ENCODE assay signal across 8 mouse cellular contexts in the genomic region with DNA sequence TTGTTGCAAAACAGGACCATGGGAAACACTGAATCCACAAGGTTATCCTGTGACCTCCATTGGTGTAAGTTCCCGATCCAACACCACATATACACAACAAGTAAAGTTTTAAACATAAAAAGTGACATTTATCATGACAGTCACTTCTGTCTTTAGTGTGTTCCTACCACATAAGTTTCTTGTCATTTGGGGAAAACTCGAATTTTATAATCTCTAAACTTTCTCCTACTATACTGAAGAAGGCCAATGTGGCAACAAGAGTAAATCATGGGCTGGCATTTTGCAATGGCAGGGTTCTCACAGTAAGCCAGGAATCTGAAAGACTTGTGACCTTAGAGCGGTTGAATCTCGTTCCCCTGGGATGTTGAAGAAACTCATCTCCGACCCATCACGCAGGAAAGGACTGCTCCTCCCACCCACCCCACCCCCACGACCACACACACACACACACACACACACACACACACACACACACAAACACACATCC. TPM values are rescaled to one million over a fixed set of nuclear protein-coding genes. Genes with fewer than 3 reads are reported as not detected.
DNase-seq lines count a peak whose midpoint lies in the region; ATAC-seq lines count a peak whose summit lies in the region.

No protein-coding gene starts in this region.

- H3K4me3 ChIP-seq in neural tube, embryonic 11.5 days (ENCODE audit: low read depth, low read length), result peak overlapping the region; percentile 74
- peak overlapping the region; percentile 97 for H3K4me3 ChIP-seq in limb, embryonic 15.5 days
- peak overlapping the region; percentile 99 for H3K4me3 ChIP-seq in stomach, embryonic 16.5 days (replicated peaks; ENCODE audit: low read length)

- H3K4me1 ChIP-seq in neural tube, embryonic 11.5 days (ENCODE audit: control insufficient read depth, insufficient read depth, low read length), result no peaks in the 10 kb centered on the region; the same call in 1 of the 2 replicates
- H3K4me1 ChIP-seq in limb, embryonic 15.5 days, result 0 out of 2 replicates have a peak, but pooled peaks cover 4% of the 10 kb centered on the region
- H3K4me1 ChIP-seq in stomach, embryonic 16.5 days (ENCODE audit: control insufficient read depth, insufficient read depth, low read length), result 0 out of 2 replicates have a peak, but pooled peaks cover 3% of the 10 kb centered on the region

- H3K4me2 ChIP-seq in neural tube, embryonic 11.5 days (ENCODE audit: low read depth), result peak overlapping the region; percentile 81
- H3K4me2 ChIP-seq in limb, embryonic 15.5 days, result peak overlapping the region; percentile 81
- peak overlapping the region; percentile 76 for H3K4me2 ChIP-seq in stomach, embryonic 16.5 days (ENCODE audit: low read depth, low read length)

- ATAC-seq in neural tube, embryonic 11.5 days (ENCODE audit: insufficient read depth, low FRiP score, low TSS enrichment), result no peak
- no peak for ATAC-seq in limb, embryonic 15.5 days (ENCODE audit: insufficient number of reproducible peaks, low FRiP score, low TSS enrichment, low read depth)
- no peak for ATAC-seq in stomach, embryonic 16.5 days (ENCODE audit: insufficient read depth, low FRiP score)

- WGBS in neural tube, embryonic 11.5 days, result 21% methylated on average over 6 of the region's 7 CpGs
- 20% methylated on average over 7 of the region's 7 CpGs for WGBS in limb, embryonic 15.5 days
- WGBS in stomach, embryonic 16.5 days, result 17% methylated on average over 7 of the region's 7 CpGs

- H3K36me3 ChIP-seq in neural tube, embryonic 11.5 days (ENCODE audit: control insufficient read depth, insufficient read depth, low read length), result no peaks in the 10 kb centered on the region
- peaks cover 29% of the 10 kb centered on the region for H3K36me3 ChIP-seq in limb, embryonic 15.5 days
- H3K36me3 ChIP-seq in stomach, embryonic 16.5 days (ENCODE audit: control insufficient read depth, insufficient read depth, low read length), result peaks cover 3% of the 10 kb centered on the region; the same call in 1 of the 2 replicates

- peak overlapping the region; percentile 67 for H3K9ac ChIP-seq in neural tube, embryonic 11.5 days (ENCODE audit: low read length)
- H3K9ac ChIP-seq in limb, embryonic 15.5 days, result peak overlapping the region; percentile 76
- H3K9ac ChIP-seq in stomach, embryonic 16.5 days (ENCODE audit: low read length), result peak overlapping the region; percentile 95

- H3K9me3 ChIP-seq in neural tube, embryonic 11.5 days (ENCODE audit: control insufficient read depth, low read length), result no peaks in the 10 kb centered on the region
- H3K9me3 ChIP-seq in limb, embryonic 15.5 days, result no peaks in the 10 kb centered on the region
- H3K9me3 ChIP-seq in stomach, embryonic 16.5 days (replicated peaks; ENCODE audit: control insufficient read depth, low read length), result no peaks in the 10 kb centered on the region

- no peak overlapping the region for H3K27ac ChIP-seq in neural tube, embryonic 11.5 days (ENCODE audit: low read depth, low read length)
- no peak overlapping the region for H3K27ac ChIP-seq in limb, embryonic 15.5 days
- no peak overlapping the region for H3K27ac ChIP-seq in stomach, embryonic 16.5 days (ENCODE audit: low read length)

- no peaks in the 10 kb centered on the region for H3K27me3 ChIP-seq in neural tube, embryonic 11.5 days (ENCODE audit: control insufficient read depth, insufficient read depth, low read length)
- H3K27me3 ChIP-seq in limb, embryonic 15.5 days, result no peaks in the 10 kb centered on the region
- no peaks in the 10 kb centered on the region for H3K27me3 ChIP-seq in stomach, embryonic 16.5 days (ENCODE audit: control insufficient read depth, insufficient read depth, low read length)

- peak; percentile 75 for DNase-seq in adrenal gland, adult 2 months
- DNase-seq in adrenal gland, postnatal 4 days (ENCODE audit: low spot score in 2 of 2), result no peak
- no peak for DNase-seq in neural tube, embryonic 11.5 days (ENCODE audit: low spot score)
- no peak for DNase-seq in neural tube, embryonic 10.5 days (ENCODE audit: extremely low spot score, low spot score)
- DNase-seq in layer of hippocampus, adult 9-10 months (ENCODE audit: low spot score), result no peak
- no peak for DNase-seq in thymus, postnatal 4 days

RNA-seq across cellular contexts. Expression of gene Ginm1, which starts 12.8 kb away (rescaled TPM):
- total RNA-seq in adrenal gland, adult 2 months (2021), result 100 to 1,000 TPM; 224 to 279 TPM
- 28.2 and 33.4 TPM in 2 replicates for polyA plus RNA-seq in adrenal gland, adult 2 months (2012; rRNA removed)
- 100 to 1,000 TPM; 148 to 160 TPM for total RNA-seq in adrenal gland, postnatal 4 days (2021)
- 45.4 and 50.7 TPM in 2 replicates for polyA plus RNA-seq in neural tube, embryonic 11.5 days (2014; fragmentation: Nextera tagmentation; extraction: Ambion mirVana)
- 92.0 and 99.6 TPM in 2 replicates for polyA plus RNA-seq in limb, embryonic 15.5 days (2015; fragmentation: Nextera tagmentation; extraction: Ambion mirVana)
- 81.7 and 90.5 TPM in 2 replicates for polyA plus RNA-seq in stomach, embryonic 16.5 days (2015; fragmentation: Nextera tagmentation; extraction: Ambion mirVana)

RNA-seq across cellular contexts. Expression of gene Ppil4, which starts 12.9 kb away (rescaled TPM):
- 10 to 100 TPM; 21.6 to 26.7 TPM for total RNA-seq in adrenal gland, adult 2 months (2021)
- 2.7 and 3.5 TPM in 2 replicates for polyA plus RNA-seq in adrenal gland, adult 2 months (2012; rRNA removed)
- 10 to 100 TPM; 32.1 TPM for total RNA-seq in adrenal gland, postnatal 4 days (2021)
- 48.5 and 51.6 TPM in 2 replicates for polyA plus RNA-seq in neural tube, embryonic 11.5 days (2014; fragmentation: Nextera tagmentation; extraction: Ambion mirVana)
- 38.1 and 38.9 TPM in 2 replicates for polyA plus RNA-seq in limb, embryonic 15.5 days (2015; fragmentation: Nextera tagmentation; extraction: Ambion mirVana)
- polyA plus RNA-seq in stomach, embryonic 16.5 days (2015; fragmentation: Nextera tagmentation; extraction: Ambion mirVana), result 38.2 and 39.2 TPM in 2 replicates

RNA-seq across cellular contexts. Expression of gene Zc3h12d, which starts 52.5 kb away (rescaled TPM):
- under 1 TPM; 0.28 to 0.35 TPM for total RNA-seq in adrenal gland, adult 2 months (2021)
- 0.40 TPM in 2 replicates for polyA plus RNA-seq in adrenal gland, adult 2 months (2012; rRNA removed)
- under 1 TPM; 0.25 to 0.42 TPM for total RNA-seq in adrenal gland, postnatal 4 days (2021)
- polyA plus RNA-seq in neural tube, embryonic 11.5 days (2014; fragmentation: Nextera tagmentation; extraction: Ambion mirVana), result 0.12 and 0.19 TPM in 2 replicates
- 0.12 and 0.37 TPM in 2 replicates for polyA plus RNA-seq in limb, embryonic 15.5 days (2015; fragmentation: Nextera tagmentation; extraction: Ambion mirVana)
- polyA plus RNA-seq in stomach, embryonic 16.5 days (2015; fragmentation: Nextera tagmentation; extraction: Ambion mirVana), result 0.43 and 0.52 TPM in 2 replicates

RNA-seq across cellular contexts. Expression of gene Katna1, which starts 54.0 kb away (rescaled TPM):
- 10 to 100 TPM; 28.5 to 31.3 TPM for total RNA-seq in adrenal gland, adult 2 months (2021)
- 0.74 and 1.2 TPM in 2 replicates for polyA plus RNA-seq in adrenal gland, adult 2 months (2012; rRNA removed)
- total RNA-seq in adrenal gland, postnatal 4 days (2021), result 10 to 100 TPM; 34.0 to 39.2 TPM
- 67.3 and 68.2 TPM in 2 replicates for polyA plus RNA-seq in neural tube, embryonic 11.5 days (2014; fragmentation: Nextera tagmentation; extraction: Ambion mirVana)
- polyA plus RNA-seq in limb, embryonic 15.5 days (2015; fragmentation: Nextera tagmentation; extraction: Ambion mirVana), result 54.1 and 58.2 TPM in 2 replicates
- 57.3 and 57.7 TPM in 2 replicates for polyA plus RNA-seq in stomach, embryonic 16.5 days (2015; fragmentation: Nextera tagmentation; extraction: Ambion mirVana)
